Mouse (Mus musculus): Measurements from ENCODE around the gene Acp2. TPM values are rescaled to one million over a fixed set of nuclear protein-coding genes. Genes with fewer than 3 reads are reported as not detected.

Gene Acp2
- total RNA-seq, 2 experiments from 2014 or later, result 50.5 to 57.5 TPM

DNA sequence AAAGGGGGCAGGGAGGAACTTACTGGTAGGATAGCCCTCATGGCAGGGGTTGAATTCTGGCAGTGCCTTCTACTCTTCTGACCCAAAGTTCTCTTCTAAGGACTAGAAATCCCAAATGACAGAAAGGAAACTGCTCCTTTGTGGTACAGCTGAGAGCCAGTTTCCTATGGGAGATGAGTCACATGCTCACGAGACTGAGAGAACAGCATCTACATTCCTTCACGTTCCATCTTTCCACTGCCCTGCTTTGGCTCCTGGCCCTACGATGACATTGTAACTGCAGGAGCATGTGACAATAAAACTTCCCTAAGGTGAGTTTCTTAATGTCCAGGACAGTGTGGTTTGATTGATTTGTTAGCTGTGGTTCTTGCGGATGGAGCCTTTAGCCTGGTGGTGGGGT is 45.7 kb downstream of the Acp2 start:
- Histone ChIP-seq H3K27ac (no peak overlapping the region), H3K4me3 (no peak overlapping the region)
- no peak for TF ChIP-seq CTCF (conservative IDR thresholded peaks at IDR 0.05)
- no peak for DNase-seq (ENCODE audit: low spot score in 2 of 2)

GRCm38 (mm10) chr2:91252001-91252400 is 49.3 kb downstream of the Acp2 start:
- no peak for DNase-seq (ENCODE audit: low spot score in 2 of 2)
- TF ChIP-seq CTCF (conservative IDR thresholded peaks at IDR 0.05), result no peak
- no peak overlapping the region for H3K27ac ChIP-seq
- no peak overlapping the region for H3K4me3 ChIP-seq

DNA sequence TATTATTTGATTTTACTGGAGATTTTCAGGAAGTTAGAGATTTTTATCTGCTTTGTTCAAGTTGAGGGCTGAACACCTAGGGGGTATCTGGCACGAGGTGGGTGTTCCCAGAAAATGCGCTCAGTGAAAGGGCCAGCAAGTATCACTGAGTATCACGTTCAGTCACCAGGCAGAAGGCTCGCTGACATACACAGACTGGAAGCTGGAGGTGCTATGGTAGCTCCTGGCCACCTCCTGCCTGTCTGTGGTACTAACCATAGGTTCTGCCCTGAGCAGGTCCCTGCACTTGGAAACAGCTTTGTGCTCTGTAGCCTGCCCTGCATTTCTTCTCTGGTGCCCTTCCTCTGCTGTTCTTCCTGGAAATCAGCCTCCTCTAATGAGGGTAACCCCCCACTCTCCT is 49.8 kb downstream of the Acp2 start:
- TF ChIP-seq CTCF (conservative IDR thresholded peaks at IDR 0.05), result no peak
- DNase-seq (ENCODE audit: low spot score in 2 of 2), result no peak
- Histone ChIP-seq H3K27ac (no peak overlapping the region), H3K4me3 (no peak overlapping the region)

GRCm38 (mm10) chr2:91254725-91255380 is 52.2 kb downstream of the Acp2 start:
- no peak for TF ChIP-seq CTCF (conservative IDR thresholded peaks at IDR 0.05)
- H3K4me3 ChIP-seq, result no peak overlapping the region
- no peak for DNase-seq (ENCODE audit: low spot score in 2 of 2)
- no peak overlapping the region for H3K27ac ChIP-seq

DNA sequence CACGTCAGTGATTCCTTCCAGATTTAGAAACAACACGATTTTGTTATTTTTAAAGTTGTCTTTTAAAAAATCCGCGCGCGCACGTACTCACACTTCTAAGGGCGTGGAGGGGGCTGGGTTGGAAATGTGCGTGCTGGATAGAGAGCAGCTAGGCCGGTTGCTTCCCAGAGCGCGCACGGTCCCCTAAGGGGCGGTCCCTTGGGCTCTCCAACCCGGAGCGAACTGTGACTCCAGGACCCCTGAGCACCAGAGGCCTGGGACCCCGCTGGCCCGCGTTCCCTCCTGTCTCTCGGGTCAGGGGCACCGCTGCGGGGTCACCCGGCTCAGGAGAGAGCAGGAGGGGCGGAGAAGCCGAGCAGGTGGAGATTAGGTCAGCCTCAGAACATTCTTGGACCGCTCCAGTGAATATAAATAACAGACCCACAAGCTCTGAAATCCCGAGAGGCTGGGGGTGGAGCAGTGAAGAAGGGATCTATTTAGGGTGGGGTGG is 53.0 kb downstream of the Acp2 start, which contains the start of gene Pacsin3:
Pacsin3 (plus strand) TSS at position 294 of the 490 bp plus-strand sequence.
- Histone ChIP-seq H3K4me3 (peak within 1 kb of the TSS; percentile 74), H3K27ac (peak within 1 kb of the TSS; percentile 89)
- no peak for TF ChIP-seq CTCF (conservative IDR thresholded peaks at IDR 0.05)
- DNase-seq (ENCODE audit: low spot score in 2 of 2), result no peak

DNA sequence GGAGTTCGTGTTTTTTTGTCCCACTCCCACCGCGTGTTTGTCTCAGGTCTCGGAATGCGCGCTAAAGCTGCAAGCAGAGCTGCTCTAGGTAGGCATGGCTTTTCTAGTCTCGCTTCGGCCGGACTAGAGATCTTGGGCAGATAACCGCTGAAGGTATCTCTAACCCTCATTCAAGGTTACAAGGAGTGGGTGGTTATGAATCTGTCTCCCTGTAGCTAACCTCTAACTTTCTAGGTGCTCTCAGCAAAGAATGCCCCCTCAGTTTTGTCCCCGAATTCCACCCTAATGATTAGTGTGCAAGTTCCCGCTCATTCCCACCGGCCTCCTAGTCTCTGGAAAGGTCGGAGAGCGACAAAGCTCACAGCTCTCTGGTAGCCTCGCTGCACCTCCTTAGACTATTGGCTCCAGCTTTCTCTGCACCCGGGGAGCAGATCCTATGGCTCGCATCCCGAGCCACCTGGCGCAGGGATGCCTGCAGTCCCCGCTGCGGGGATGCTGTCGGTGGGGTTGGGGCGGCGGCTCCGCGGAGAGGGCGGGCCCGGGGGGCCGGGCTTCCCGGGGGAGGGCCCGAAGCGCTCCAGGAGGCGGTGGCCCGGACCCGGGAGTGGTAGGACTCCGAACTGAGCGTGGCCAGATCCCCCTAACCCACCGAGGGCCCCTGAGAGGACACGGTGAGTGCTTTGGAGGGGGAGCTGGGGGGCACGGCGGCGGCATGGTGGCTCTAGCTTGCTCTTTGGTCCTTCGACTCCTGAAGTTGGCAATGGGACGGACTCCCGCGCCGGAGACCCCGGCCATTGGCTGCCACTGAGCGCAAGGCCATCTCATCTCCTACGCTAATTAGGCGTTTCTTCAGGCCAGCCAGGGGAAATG is 53.8 kb downstream of the Acp2 start:
- peak overlapping the region; percentile 74 for H3K4me3 ChIP-seq
- DNase-seq (ENCODE audit: low spot score in 2 of 2), result no peak
- no peak for TF ChIP-seq CTCF (conservative IDR thresholded peaks at IDR 0.05)
- H3K27ac ChIP-seq, result peak overlapping the region; percentile 89

- no peak for DNase-seq (ENCODE audit: low spot score in 2 of 2)
- peak overlapping the region; percentile 89 for H3K27ac ChIP-seq
- H3K4me3 ChIP-seq, result peak overlapping the region; percentile 74
- no peak for TF ChIP-seq CTCF (conservative IDR thresholded peaks at IDR 0.05)
Measured at GRCm38 (mm10) chr2:91257126-91257980, 54.7 kb downstream of the Acp2 start.

GRCm38 (mm10) chr2:91258054-91258453 is 55.4 kb downstream of the Acp2 start:
- DNase-seq (ENCODE audit: low spot score in 2 of 2), result peak; percentile 47 to 71
- Histone ChIP-seq H3K27ac (peak overlapping the region; percentile 89), H3K4me3 (peak overlapping the region; percentile 74)
- TF ChIP-seq CTCF (conservative IDR thresholded peaks at IDR 0.05), result no peak

DNA sequence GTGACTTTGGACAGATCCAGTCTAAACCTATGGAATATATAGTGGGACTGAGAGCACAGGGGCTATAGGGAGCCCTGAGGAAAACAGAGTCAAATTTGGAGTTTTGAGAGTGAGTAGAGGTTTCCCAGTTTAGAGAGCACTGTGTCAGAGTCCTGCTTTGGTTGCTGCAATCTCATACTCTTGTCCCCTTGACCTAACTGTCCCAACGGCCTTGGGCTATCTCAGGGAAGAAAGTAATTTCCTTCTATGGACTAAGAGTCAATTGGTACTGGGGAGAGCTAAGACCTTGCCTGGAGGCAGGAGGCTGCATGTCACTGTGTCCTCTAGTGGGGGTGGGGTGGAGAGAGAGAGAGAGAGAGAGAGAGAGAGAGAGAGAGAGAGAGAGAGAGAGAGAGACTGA is 56.1 kb downstream of the Acp2 start:
- Histone ChIP-seq H3K4me3 (no peak overlapping the region), H3K27ac (peak overlapping the region; percentile 89)
- DNase-seq (ENCODE audit: low spot score in 2 of 2), result no peak
- TF ChIP-seq CTCF (conservative IDR thresholded peaks at IDR 0.05), result no peak

DNA sequence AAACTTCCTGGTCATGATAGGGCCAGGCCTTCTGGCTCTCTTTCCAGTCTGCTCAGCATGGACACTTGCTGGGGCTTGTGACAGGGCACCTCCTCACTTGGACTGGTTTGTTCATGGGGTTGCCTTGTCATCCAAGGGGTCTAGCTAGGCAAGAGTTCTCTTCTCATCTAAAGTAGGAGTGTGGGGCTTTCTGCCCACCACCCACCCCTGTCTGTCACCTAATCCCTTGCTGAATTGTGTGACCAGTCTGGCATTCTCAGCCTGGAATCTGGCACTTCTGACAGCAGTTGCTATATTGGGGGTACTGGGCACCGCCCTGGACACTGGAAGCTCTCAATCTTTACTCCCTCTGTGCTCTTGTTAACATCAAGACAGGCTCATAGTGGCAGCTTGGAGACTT is 56.8 kb downstream of the Acp2 start:
- DNase-seq (ENCODE audit: low spot score in 2 of 2), result no peak
- no peak overlapping the region for H3K27ac ChIP-seq
- H3K4me3 ChIP-seq, result no peak overlapping the region
- no peak for TF ChIP-seq CTCF (conservative IDR thresholded peaks at IDR 0.05)

Other genes with a start within 250 kb of the Acp2 start
- under 1 TPM in 1 of 2 experiments, not detected in 1; 0.31 TPM for gene Rapsn, start 167.3 kb upstream of the Acp2 start, total RNA-seq (2021)
- gene Psmc3, start 148.9 kb upstream of the Acp2 start, total RNA-seq (2021), result 100 to 1,000 TPM; 203 to 215 TPM
- gene Slc39a13, start 132.5 kb upstream of the Acp2 start, total RNA-seq (2021), result 10 to 100 TPM; 33.7 to 37.3 TPM
- 1 to 10 TPM; 2.4 to 5.4 TPM for gene Spi1, start 120.5 kb upstream of the Acp2 start, total RNA-seq (2021)
- gene Mybpc3, start 84.7 kb upstream of the Acp2 start, total RNA-seq (2021), result under 1 TPM in 1 of 2 experiments, not detected in 1; 0.07 TPM
- 100 to 1,000 TPM; 250 to 258 TPM for gene Madd, start 19.0 kb upstream of the Acp2 start, total RNA-seq (2021)
- 1 to 10 TPM; 4.5 to 5.9 TPM for gene Nr1h3, start 51 bp upstream of the Acp2 start, total RNA-seq (2021)
- 10 to 100 TPM; 12.9 to 13.1 TPM for gene Ddb2, start 34.1 kb downstream of the Acp2 start, total RNA-seq (2021)
- gene Pacsin3, start 53.1 kb downstream of the Acp2 start, total RNA-seq (2021), result 10 to 100 TPM; 25.6 to 27.6 TPM
- 10 to 100 TPM; 75.6 to 81.3 TPM for gene Arfgap2, start 62.1 kb downstream of the Acp2 start, total RNA-seq (2021)
- gene 1110051M20Rik, start 241.8 kb downstream of the Acp2 start, total RNA-seq (2021), result 100 to 1,000 TPM; 110 to 122 TPM

Measured in layer of hippocampus, adult 2 months (tissue).